Mouse (Mus musculus) thymus, postnatal 0 days (tissue): ENCODE results near the gene Fgfr1op2. TPM values are rescaled to one million over a fixed set of nuclear protein-coding genes. Genes with fewer than 3 reads are reported as not detected.

Experiments
- DNase-seq: peaks from one replicate; pipeline ENCODE4 v3.0.0-alpha.2; 2015; ENCODE audit warnings: low spot score
- polyA plus RNA-seq: library from polyadenylated mRNA; unstranded; fragments of >200 nt; fragmentation: Nextera tagmentation; extraction: Ambion mirVana; gene quantifications from 2 replicates; pipeline ENCODE4 v1.2.1, GENCODE M21; 2015

Gene Fgfr1op2
- polyA plus RNA-seq, 1 experiment from 2014 or later, result 219 TPM

DNA sequence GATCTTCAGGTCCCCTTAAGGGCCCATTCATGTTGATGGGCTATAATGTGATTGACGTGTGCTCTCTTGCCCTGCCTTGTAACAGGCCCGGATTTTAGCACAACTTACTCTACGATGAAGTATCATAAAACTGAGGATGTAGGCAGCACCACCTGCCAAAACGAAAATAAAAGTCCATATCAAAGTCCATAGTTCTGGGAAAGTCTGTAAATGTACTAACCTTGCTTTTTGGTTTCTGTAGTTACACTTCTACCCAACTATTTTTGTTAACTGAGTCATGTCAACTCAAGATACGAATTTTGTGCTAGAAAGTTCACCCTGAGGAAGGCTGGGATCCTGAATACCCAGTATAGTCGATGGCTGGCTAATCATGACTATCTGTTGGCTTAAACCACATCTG, 64.0 kb downstream of the Fgfr1op2 start:
- no peak for DNase-seq

- no peak for DNase-seq
Measured at GRCm38 (mm10) chr6:146641621-146642210, 64.7 kb downstream of the Fgfr1op2 start.

GRCm38 (mm10) chr6:146642276-146643183, 65.5 kb downstream of the Fgfr1op2 start, which contains the start of the genes Med21 and Tm7sf3:
TSS of gene Med21 (plus strand) at chr6:146642547.
TSS of gene Tm7sf3 (minus strand) at chr6:146642824.
- DNase-seq, result peak; percentile 99

GRCm38 (mm10) chr6:146643184-146643570, 66.2 kb downstream of the Fgfr1op2 start:
- no peak for DNase-seq

Other genes with a start within 250 kb of the Fgfr1op2 start
- 92.8 and 138 TPM in 2 replicates for gene Itpr2, start 75.0 kb upstream of the Fgfr1op2 start, polyA plus RNA-seq
- 110 and 111 TPM in 2 replicates for gene Ints13, start 632 bp downstream of the Fgfr1op2 start, polyA plus RNA-seq
- 115 and 122 TPM in 2 replicates for gene Med21, start 65.3 kb downstream of the Fgfr1op2 start, polyA plus RNA-seq
- gene Tm7sf3, start 65.6 kb downstream of the Fgfr1op2 start, polyA plus RNA-seq, result 19.0 and 22.4 TPM in 2 replicates
- 11.8 and 14.1 TPM in 2 replicates for gene Stk38l, start 147.8 kb downstream of the Fgfr1op2 start, polyA plus RNA-seq
- 0.45 and 0.92 TPM in 2 replicates for gene Arntl2, start 218.9 kb downstream of the Fgfr1op2 start, polyA plus RNA-seq